Mouse (Mus musculus): ENCODE measurements around the gene Carmil1.

Carmil1 gene

GRCm38 (mm10) chr13:24040221-24040620 is 240.4 kb downstream of the Carmil1 start:
- DNase-seq (ENCODE audit: low spot score in 2 of 2) = no peak

- peak; percentile 15 to 16 for DNase-seq (ENCODE audit: low spot score in 2 of 2)
Observed at GRCm38 (mm10) chr13:24037502-24037901, 243.1 kb downstream of the Carmil1 start.

GRCm38 (mm10) chr13:24036150-24036549 is 244.4 kb downstream of the Carmil1 start:
- DNase-seq (ENCODE audit: low spot score in 2 of 2) = no peak

GRCm38 (mm10) chr13:24027191-24028170 is 253.1 kb downstream of the Carmil1 start:
- no peak for DNase-seq (ENCODE audit: low spot score in 2 of 2)

- no peak for DNase-seq (ENCODE audit: low spot score in 2 of 2)
Observed at GRCm38 (mm10) chr13:24018515-24018914, 262.1 kb downstream of the Carmil1 start.

GRCm38 (mm10) chr13:24005528-24005927 is 275.1 kb downstream of the Carmil1 start:
- DNase-seq (ENCODE audit: low spot score in 2 of 2) = no peak

- DNase-seq (ENCODE audit: low spot score in 2 of 2) = no peak
Observed at GRCm38 (mm10) chr13:24001797-24002196, 278.8 kb downstream of the Carmil1 start.

GRCm38 (mm10) chr13:24001081-24001480 is 279.5 kb downstream of the Carmil1 start:
- DNase-seq (ENCODE audit: low spot score in 2 of 2) = no peak

- DNase-seq (ENCODE audit: low spot score in 2 of 2) = no peak
Observed at GRCm38 (mm10) chr13:23998826-23999225, 281.8 kb downstream of the Carmil1 start.

- no peak for DNase-seq (ENCODE audit: low spot score in 2 of 2)
Observed at GRCm38 (mm10) chr13:23994756-23995155, 285.8 kb downstream of the Carmil1 start.

- DNase-seq (ENCODE audit: low spot score in 2 of 2) = no peak
Observed at GRCm38 (mm10) chr13:23994024-23994423, 286.6 kb downstream of the Carmil1 start.

GRCm38 (mm10) chr13:23990928-23991327 is 289.7 kb downstream of the Carmil1 start, which contains the start of gene Scgn:
TSS of gene Scgn (minus strand) at chr13:23991214.
- peak in 1 of 2 experiments; percentile 3 for DNase-seq (ENCODE audit: low spot score in 2 of 2)

- DNase-seq (ENCODE audit: low spot score in 2 of 2) = no peak
Observed at GRCm38 (mm10) chr13:23990451-23990850, 290.1 kb downstream of the Carmil1 start.

GRCm38 (mm10) chr13:23985130-23985529 is 295.5 kb downstream of the Carmil1 start:
- DNase-seq (ENCODE audit: low spot score in 2 of 2) = no peak

- no peak for DNase-seq (ENCODE audit: low spot score in 2 of 2)
Observed at GRCm38 (mm10) chr13:23972271-23972670, 308.3 kb downstream of the Carmil1 start.

GRCm38 (mm10) chr13:23971870-23972269 is 308.7 kb downstream of the Carmil1 start:
- no peak for DNase-seq (ENCODE audit: low spot score in 2 of 2)

- DNase-seq (ENCODE audit: low spot score in 2 of 2) = no peak
Observed at GRCm38 (mm10) chr13:23964909-23965308, 315.7 kb downstream of the Carmil1 start.
